Mouse (Mus musculus): Measurements from ENCODE around the gene Adgrf3.

DNA sequence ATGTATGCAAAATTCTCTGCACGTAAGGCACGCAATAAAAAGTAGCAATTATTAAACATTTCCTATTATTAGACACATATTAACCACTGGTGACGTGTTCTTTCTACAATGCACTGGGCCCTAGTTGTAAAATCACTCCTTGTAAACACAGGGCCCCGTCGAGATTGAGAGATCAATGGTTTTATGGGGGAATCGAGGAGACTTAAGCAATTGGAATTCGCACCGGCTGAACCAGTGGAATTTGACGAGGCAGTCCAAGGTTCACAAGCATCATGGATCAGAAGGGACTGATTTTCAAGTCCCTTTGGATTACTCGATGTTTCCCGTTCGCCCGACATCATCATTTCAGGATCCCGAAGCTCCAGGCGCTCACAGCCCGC is 26.4 kb upstream of the Adgrf3 start:
- no peak for TF ChIP-seq GABPA (IDR thresholded peaks at IDR 0.05; ENCODE audit: insufficient replicate concordance, low read depth, low read length)
- TF ChIP-seq HCFC1 (IDR thresholded peaks at IDR 0.05; ENCODE audit: low read depth, low read length) = no peak
- no peak for TF ChIP-seq ZNF384 (IDR thresholded peaks at IDR 0.05; ENCODE audit: low read depth, low read length)
- no peak for TF ChIP-seq RAD21 (IDR thresholded peaks at IDR 0.05; ENCODE audit: low read depth, low read length)
